Mouse (Mus musculus) embryonic fibroblast, embryonic 13.5 days (primary cell): Measurements from ENCODE around the gene 1110059G10Rik.

Experiments used
- CTCF ChIP-seq: IDR thresholded peaks from 2 replicates; pipeline ENCODE4 v1.5.1; 2011; ENCODE audit warnings: mild to moderate bottlenecking, control low read depth, low read length, moderate library complexity, borderline replicate concordance; ENCODE audit not compliant: insufficient read depth
- POLR2A ChIP-seq: IDR thresholded peaks from 2 replicates; pipeline ENCODE4 v1.6.1; 2011; ENCODE audit warnings: low read depth, mild to moderate bottlenecking, control low read depth, low read length, moderate library complexity

- TF ChIP-seq CTCF (no peak), POLR2A (peak; percentile 63; the same call in 1 of the 2 replicates)
These were observed 47.9 kb downstream of the 1110059G10Rik start for GRCm38 (mm10) chr9:122902717-122903535.
